Mouse (Mus musculus) stomach, postnatal 0 days (tissue): ENCODE measurements around the gene Mamdc4. TPM values are rescaled to one million over a fixed set of nuclear protein-coding genes. Genes with fewer than 3 reads are reported as not detected.

ENCODE experiments used
- ATAC-seq: fragments of 200-750 bp; cut with Nextera tagmentation; 2 replicates; pipeline ENCODE4 v1.8.0; 2017; ENCODE audit not compliant: low FRiP score, low TSS enrichment
- DNase-seq: peaks from one replicate; pipeline ENCODE4 v3.0.0-alpha.2; 2016; ENCODE audit warnings: low spot score
- H3K27ac ChIP-seq: fragments of 300-500 bp; sonication (generic); replicated peaks from 2 replicates; pipeline ENCODE4 v1.5.1; 2014; ENCODE audit warnings: mild to moderate bottlenecking, control low read depth
- H3K27me3 ChIP-seq: fragments of 300-500 bp; sonication (generic); 2 replicates; pipeline ENCODE4 v1.6.1; 2014; ENCODE audit warnings: low read length; ENCODE audit not compliant: control insufficient read depth, insufficient read depth
- H3K36me3 ChIP-seq: fragments of 300-500 bp; sonication (generic); 2 replicates; pipeline ENCODE4 v1.6.1; 2014; ENCODE audit warnings: low read length, mixed read lengths; ENCODE audit not compliant: control insufficient read depth, insufficient read depth
- H3K4me1 ChIP-seq: fragments of 300-500 bp; sonication (generic); replicated peaks from 2 replicates; pipeline ENCODE4 v1.6.1; 2014; ENCODE audit warnings: antibody characterized with exemption; ENCODE audit not compliant: control insufficient read depth, insufficient read depth
- H3K4me2 ChIP-seq: fragments of 300-500 bp; sonication (generic); replicated peaks from 2 replicates; pipeline ENCODE4 v1.6.1; 2014; ENCODE audit warnings: low read depth, mild to moderate bottlenecking, control low read depth, moderate library complexity
- H3K4me3 ChIP-seq: fragments of 300-500 bp; sonication (generic); 2 replicates; pipeline ENCODE4 v1.5.1; 2014; ENCODE audit warnings: low read depth, low read length, control low read depth
- H3K9ac ChIP-seq: fragments of 300-500 bp; sonication (generic); 2 replicates; pipeline ENCODE4 v1.6.1; 2014; ENCODE audit warnings: mild to moderate bottlenecking, low read length, control low read depth, mixed read lengths
- H3K9me3 ChIP-seq: fragments of 300-500 bp; sonication (generic); 2 replicates; pipeline ENCODE4 v1.6.1; 2016; ENCODE audit warnings: low read length; ENCODE audit not compliant: control insufficient read depth
- CTCF ChIP-seq: IDR thresholded peaks from 2 replicates; pipeline ENCODE4 v1.5.1; 2016; ENCODE audit warnings: antibody characterized with exemption, low read depth, mild to moderate bottlenecking, moderate library complexity
- EP300 ChIP-seq: optimal IDR thresholded peaks from 2 replicates; pipeline ENCODE3; 2016; ENCODE audit warnings: antibody characterized with exemption
- WGBS: fragments of 180-500 bp; shearing (Covaris S2); extraction: QIAGEN DNeasy Blood & Tissue Kit; methylation state at CpG from one replicate; pipeline ENCODE4 v1.1.7; 2014; 5-methylcytosine and 5-hydroxymethylcytosine counted together
- polyA plus RNA-seq: library from polyadenylated mRNA; unstranded; fragments of >200 nt; fragmentation: Nextera tagmentation; extraction: Ambion mirVana; gene quantifications from 2 replicates; pipeline ENCODE4 v1.2.1, GENCODE M21; 2015

Mamdc4 gene
- 0.34 and 0.55 TPM in 2 replicates for polyA plus RNA-seq

DNA sequence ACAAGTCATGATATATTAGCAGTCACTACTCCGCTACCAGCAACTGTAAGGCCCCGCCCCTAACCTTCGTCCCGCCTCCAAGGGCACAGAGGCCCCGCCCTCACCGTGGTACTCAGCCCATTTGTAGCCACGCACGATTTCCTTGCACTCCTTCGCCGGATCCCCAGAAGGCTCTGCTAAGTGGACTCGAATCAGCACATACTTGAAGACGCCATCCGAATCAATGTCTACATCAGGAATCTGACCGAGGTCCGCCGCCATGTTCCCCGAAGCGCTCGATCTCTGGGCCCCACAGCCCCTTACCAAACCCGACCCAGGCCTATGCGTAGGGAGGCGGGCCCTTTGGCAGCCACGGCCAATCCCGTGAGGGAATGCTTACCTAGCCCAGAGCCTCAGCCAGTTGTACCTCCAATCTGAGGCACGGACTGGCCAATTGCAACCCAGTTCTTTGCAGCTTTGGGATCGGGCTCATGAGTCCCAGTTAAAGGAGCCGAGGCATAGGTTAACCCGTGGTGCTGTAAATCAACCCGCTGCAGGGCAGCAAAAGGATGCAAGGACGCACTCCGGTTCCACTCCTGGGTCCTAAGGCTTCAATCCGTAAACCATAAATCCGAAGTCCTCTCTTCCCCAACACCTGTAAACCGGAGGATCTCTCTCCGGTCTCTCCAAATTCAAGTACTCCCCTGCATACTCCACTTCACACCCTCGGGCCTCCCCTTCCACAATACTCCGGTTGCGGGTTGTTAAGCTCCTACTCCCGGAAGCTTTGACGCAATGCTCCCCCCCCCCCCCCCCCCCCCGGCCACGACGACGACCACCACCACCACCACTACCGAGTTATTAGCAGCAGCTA lies at the start of gene Mamdc4, which contains the start of gene Phpt1:
Gene Mamdc4 (minus strand): TSS at position 267 of the 853 bp plus-strand sequence.
Gene Phpt1 (minus strand): TSS at position 646 of the 853 bp plus-strand sequence.
- ATAC-seq: peak; percentile 97
- WGBS: under 1% methylated on average over 40 of the region's 45 CpGs
- Histone ChIP-seq H3K27me3 (peaks cover 23% of the 10 kb centered on the region), H3K9ac (peak within 1 kb of the TSS; percentile 55), H3K4me1 (peaks cover 7% of the 10 kb centered on the region; the same call in 1 of the 2 replicates), H3K36me3 (no peaks in the 10 kb centered on the region; the same call in 1 of the 2 replicates), H3K4me3 (peak within 1 kb of the TSS; percentile 50), H3K4me2 (peak within 1 kb of the TSS; percentile 80), H3K9me3 (no peaks in the 10 kb centered on the region), H3K27ac (peak within 1 kb of the TSS; percentile 83)
- TF ChIP-seq EP300 (no peak), CTCF (no peak)
- DNase-seq: peak; percentile 97

GRCm38 (mm10) chr2:25621229-25622200 lies 46.9 kb upstream of the Mamdc4 start, which contains the start of gene Tmem141:
TSS of gene Tmem141 (minus strand) at chr2:25622005.
- Histone ChIP-seq H3K36me3 (no peaks in the 10 kb centered on the region), H3K27ac (peak within 1 kb of the TSS; percentile 77), H3K4me3 (peak within 1 kb of the TSS; percentile 54), H3K27me3 (no peaks in the 10 kb centered on the region), H3K4me1 (no peaks in the 10 kb centered on the region), H3K9ac (peak within 1 kb of the TSS; percentile 65), H3K4me2 (peak within 1 kb of the TSS; percentile 86), H3K9me3 (no peaks in the 10 kb centered on the region)
- no peak for TF ChIP-seq EP300
- TF ChIP-seq CTCF: peak; percentile 81
- ATAC-seq (peak; percentile 95), DNase-seq (peak; percentile 94)
- 5% methylated on average over 34 of the region's 34 CpGs for WGBS

DNA sequence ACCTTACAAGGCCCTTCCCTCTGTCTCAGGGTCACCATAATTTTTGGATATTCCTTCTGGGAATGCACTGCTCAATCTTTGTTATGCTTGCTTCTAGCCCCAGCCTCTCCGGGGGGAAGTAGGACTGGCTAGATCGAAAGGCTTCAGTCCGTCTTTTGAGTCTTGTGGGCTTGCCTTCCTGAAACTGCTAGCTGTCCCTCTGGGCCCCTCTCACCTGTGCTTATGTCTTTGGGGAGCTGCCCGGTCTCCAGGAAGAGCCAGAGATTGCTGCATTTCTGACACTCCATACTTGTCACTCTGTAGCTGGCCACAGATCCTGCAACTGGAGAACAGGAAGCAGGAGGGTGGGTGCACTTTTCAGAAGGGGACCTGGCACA lies 46.2 kb upstream of the Mamdc4 start:
- Histone ChIP-seq H3K27me3 (no peaks in the 10 kb centered on the region), H3K36me3 (no peaks in the 10 kb centered on the region), H3K4me3 (no peak overlapping the region), H3K4me2 (peak overlapping the region; percentile 86; the same call in 1 of the 2 replicates), H3K9ac (peak overlapping the region; percentile 65; the same call in 1 of the 2 replicates), H3K9me3 (no peaks in the 10 kb centered on the region), H3K27ac (0 out of 2 replicates have a peak overlapping the region, but pooled peaks have one; percentile 13), H3K4me1 (no peaks in the 10 kb centered on the region)
- ATAC-seq (no peak), DNase-seq (no peak)
- TF ChIP-seq CTCF (no peak), EP300 (no peak)
- WGBS: 70% methylated on average over 4 of the region's 4 CpGs

GRCm38 (mm10) chr2:25620386-25620785 lies 45.7 kb upstream of the Mamdc4 start:
- DNase-seq (no peak), ATAC-seq (no peak)
- no peak overlapping the region for H3K9ac ChIP-seq
- TF ChIP-seq EP300 (no peak), CTCF (no peak)
- no peaks in the 10 kb centered on the region for H3K27me3 ChIP-seq
- no peaks in the 10 kb centered on the region for H3K9me3 ChIP-seq
- H3K4me2 ChIP-seq: no peak overlapping the region
- no peak overlapping the region for H3K4me3 ChIP-seq
- no peaks in the 10 kb centered on the region for H3K36me3 ChIP-seq
- 74% methylated on average over 6 of the region's 6 CpGs for WGBS
- no peaks in the 10 kb centered on the region for H3K4me1 ChIP-seq
- H3K27ac ChIP-seq: no peak overlapping the region

- no peak within 1 kb of the TSS for H3K4me3 ChIP-seq
- no peak for TF ChIP-seq EP300
- no peak for TF ChIP-seq CTCF
- WGBS: 76% methylated on average over 3 of the region's 3 CpGs
These were observed 42.9 kb upstream of the Mamdc4 start, which contains the start of gene Ccdc183 for GRCm38 (mm10) chr2:25617578-25617977. TSS of gene Ccdc183 (minus strand) at chr2:25617678.

More at GRCm38 (mm10) chr2:25617578-25617977, 42.9 kb upstream of the Mamdc4 start, which contains the start of gene Ccdc183:
- H3K4me2 ChIP-seq: no peak within 1 kb of the TSS
- no peaks in the 10 kb centered on the region for H3K4me1 ChIP-seq
- H3K9me3 ChIP-seq: no peaks in the 10 kb centered on the region
- no peak within 1 kb of the TSS for H3K27ac ChIP-seq
- no peak within 1 kb of the TSS for H3K9ac ChIP-seq
- DNase-seq (no peak), ATAC-seq (no peak)
- no peaks in the 10 kb centered on the region for H3K36me3 ChIP-seq
- H3K27me3 ChIP-seq: no peaks in the 10 kb centered on the region
